Mouse (Mus musculus): ENCODE measurements around the gene Bcl7c. TPM values are rescaled to one million over a fixed set of nuclear protein-coding genes. Genes with fewer than 3 reads are reported as not detected.

The Bcl7c gene
- total RNA-seq, 1 experiment: 35.6 TPM

DNA sequence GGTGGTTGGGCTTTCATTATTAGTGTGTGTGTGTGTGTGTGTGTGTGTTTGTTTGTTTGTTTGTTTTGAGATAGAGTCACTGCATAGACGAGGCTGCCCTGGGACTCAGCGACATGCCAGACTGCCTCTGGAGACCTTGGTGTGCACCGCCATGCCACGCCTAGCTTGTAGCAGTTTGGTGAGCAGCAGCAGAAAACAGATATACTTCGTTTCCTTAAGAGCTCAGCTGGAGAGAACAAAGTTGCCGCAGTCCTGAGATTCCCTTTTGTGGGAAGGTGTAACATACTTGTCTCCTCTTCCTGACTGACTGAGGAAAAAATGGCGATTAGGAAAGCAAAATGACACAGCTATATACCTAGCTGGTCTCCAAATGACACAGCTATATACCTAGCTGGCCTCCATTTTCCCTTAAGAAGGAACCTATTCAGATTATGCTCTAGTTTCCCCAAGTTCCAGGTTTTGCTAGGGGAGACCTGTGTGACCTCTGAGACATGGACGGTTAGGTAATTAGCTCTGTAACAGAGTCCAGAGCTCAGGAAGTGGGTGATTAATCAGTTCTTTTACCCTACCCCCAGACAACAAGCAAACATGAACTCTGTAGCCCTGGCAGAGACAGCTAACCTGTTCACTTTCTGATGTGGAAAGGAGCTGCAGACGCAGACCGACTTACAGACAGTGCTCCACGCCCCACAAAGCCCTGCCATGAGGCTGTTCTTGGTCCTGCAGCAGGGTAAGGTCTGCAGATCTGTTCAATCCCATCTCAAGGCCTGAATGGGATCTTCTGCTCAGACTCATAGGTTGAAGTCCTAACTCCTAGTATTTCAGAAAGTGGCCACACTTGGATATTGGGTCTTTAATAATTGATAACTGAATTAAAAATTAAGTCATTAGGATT, 36.6 kb downstream of the Bcl7c start:
- DNase-seq (ENCODE audit: low read depth, low spot score): no peak
- no peaks in the 10 kb centered on the region for H3K9me3 ChIP-seq (ENCODE audit: control insufficient read depth, insufficient read depth, low read depth, low read length)
- no peak overlapping the region for H3K9ac ChIP-seq (ENCODE audit: insufficient read depth, low read depth, low read length, poor library complexity, severe bottlenecking)
- no peak overlapping the region for H3K27ac ChIP-seq (ENCODE audit: insufficient read depth, low read depth, low read length, poor library complexity, severe bottlenecking)
- TF ChIP-seq MAFK (IDR thresholded peaks at IDR 0.05; ENCODE audit: insufficient read depth, low read depth, low read length): no peak
- no peak for TF ChIP-seq ZC3H11A (IDR thresholded peaks at IDR 0.05; ENCODE audit: borderline replicate concordance, low read depth, low read length)
- TF ChIP-seq HCFC1 (IDR thresholded peaks at IDR 0.05; ENCODE audit: borderline replicate concordance, insufficient read depth, low read length): no peak
- TF ChIP-seq CHD2 (IDR thresholded peaks at IDR 0.05; ENCODE audit: low read depth, low read length): no peak
- no peak for TF ChIP-seq ZNF384 (IDR thresholded peaks at IDR 0.05; ENCODE audit: low read depth, low read length)
- no peaks in the 10 kb centered on the region for H3K36me3 ChIP-seq (ENCODE audit: control insufficient read depth, insufficient read depth, low read length, poor library complexity, severe bottlenecking)
- peaks cover 2 to 5% of the 10 kb centered on the region in 2 experiments; a peak in 1 of 4 replicates for H3K4me1 ChIP-seq (ENCODE audit: control insufficient read depth in 2 of 2, insufficient read depth in 2 of 2, low read length in 2 of 2, poor library complexity in 1 of 2)
- H3K4me3 ChIP-seq (ENCODE audit: insufficient read depth in 1 of 2, low read depth in 1 of 2, low read length in 2 of 2, poor library complexity in 1 of 2, severe bottlenecking in 1 of 2): no peak overlapping the region
- in situ Hi-C loops (cut with MboI; ENCODE audit: low sequenced_read_pairs in 2 of 2, unreplicated experiment in 2 of 2): no loop called here

GRCm38 (mm10) chr7:127667171-127667570, 41.6 kb downstream of the Bcl7c start:
- H3K36me3 ChIP-seq (ENCODE audit: control insufficient read depth, insufficient read depth, low read length, poor library complexity, severe bottlenecking): no peaks in the 10 kb centered on the region
- H3K4me3 ChIP-seq (ENCODE audit: insufficient read depth in 1 of 2, low read depth in 1 of 2, low read length in 2 of 2, poor library complexity in 1 of 2, severe bottlenecking in 1 of 2): peak overlapping the region; percentile 26 to 52; a peak in 3 of 4 replicates
- in situ Hi-C loops (cut with MboI; ENCODE audit: low sequenced_read_pairs in 2 of 2, unreplicated experiment in 2 of 2): no loop called here
- peak overlapping the region; percentile 24 for H3K9ac ChIP-seq (ENCODE audit: insufficient read depth, low read depth, low read length, poor library complexity, severe bottlenecking)
- H3K27ac ChIP-seq (ENCODE audit: insufficient read depth, low read depth, low read length, poor library complexity, severe bottlenecking): no peak overlapping the region; the same call in 1 of the 2 replicates
- H3K4me1 ChIP-seq (ENCODE audit: control insufficient read depth in 2 of 2, insufficient read depth in 2 of 2, low read length in 2 of 2, poor library complexity in 1 of 2): peaks cover 0 to 5% of the 10 kb centered on the region in 2 experiments; a peak in 2 of 4 replicates
- no peak for DNase-seq (ENCODE audit: low read depth, low spot score)
- H3K9me3 ChIP-seq (ENCODE audit: control insufficient read depth, insufficient read depth, low read depth, low read length): no peaks in the 10 kb centered on the region
- no peak for TF ChIP-seq CHD2 (IDR thresholded peaks at IDR 0.05; ENCODE audit: low read depth, low read length)
- no peak for TF ChIP-seq MAFK (IDR thresholded peaks at IDR 0.05; ENCODE audit: insufficient read depth, low read depth, low read length)
- TF ChIP-seq HCFC1 (IDR thresholded peaks at IDR 0.05; ENCODE audit: borderline replicate concordance, insufficient read depth, low read length): no peak
- TF ChIP-seq ZNF384 (IDR thresholded peaks at IDR 0.05; ENCODE audit: low read depth, low read length): no peak
- TF ChIP-seq ZC3H11A (IDR thresholded peaks at IDR 0.05; ENCODE audit: borderline replicate concordance, low read depth, low read length): no peak

GRCm38 (mm10) chr7:127666679-127667078, 42.1 kb downstream of the Bcl7c start:
- DNase-seq (ENCODE audit: low read depth, low spot score): no peak
- peak overlapping the region; percentile 61 for H3K27ac ChIP-seq (ENCODE audit: insufficient read depth, low read depth, low read length, poor library complexity, severe bottlenecking)
- peaks cover 0 to 6% of the 10 kb centered on the region in 2 experiments; a peak in 2 of 4 replicates for H3K4me1 ChIP-seq (ENCODE audit: control insufficient read depth in 2 of 2, insufficient read depth in 2 of 2, low read length in 2 of 2, poor library complexity in 1 of 2)
- no peaks in the 10 kb centered on the region for H3K9me3 ChIP-seq (ENCODE audit: control insufficient read depth, insufficient read depth, low read depth, low read length)
- peak overlapping the region; percentile 26 to 52 for H3K4me3 ChIP-seq (ENCODE audit: insufficient read depth in 1 of 2, low read depth in 1 of 2, low read length in 2 of 2, poor library complexity in 1 of 2, severe bottlenecking in 1 of 2)
- in situ Hi-C loops (cut with MboI; ENCODE audit: low sequenced_read_pairs in 2 of 2, unreplicated experiment in 2 of 2): no loop called here
- H3K9ac ChIP-seq (ENCODE audit: insufficient read depth, low read depth, low read length, poor library complexity, severe bottlenecking): peak overlapping the region; percentile 24
- H3K36me3 ChIP-seq (ENCODE audit: control insufficient read depth, insufficient read depth, low read length, poor library complexity, severe bottlenecking): no peaks in the 10 kb centered on the region
- TF ChIP-seq ZC3H11A (IDR thresholded peaks at IDR 0.05; ENCODE audit: borderline replicate concordance, low read depth, low read length): no peak
- TF ChIP-seq HCFC1 (IDR thresholded peaks at IDR 0.05; ENCODE audit: borderline replicate concordance, insufficient read depth, low read length): no peak
- TF ChIP-seq CHD2 (IDR thresholded peaks at IDR 0.05; ENCODE audit: low read depth, low read length): no peak
- TF ChIP-seq MAFK (IDR thresholded peaks at IDR 0.05; ENCODE audit: insufficient read depth, low read depth, low read length): no peak
- TF ChIP-seq ZNF384 (IDR thresholded peaks at IDR 0.05; ENCODE audit: low read depth, low read length): no peak

DNA sequence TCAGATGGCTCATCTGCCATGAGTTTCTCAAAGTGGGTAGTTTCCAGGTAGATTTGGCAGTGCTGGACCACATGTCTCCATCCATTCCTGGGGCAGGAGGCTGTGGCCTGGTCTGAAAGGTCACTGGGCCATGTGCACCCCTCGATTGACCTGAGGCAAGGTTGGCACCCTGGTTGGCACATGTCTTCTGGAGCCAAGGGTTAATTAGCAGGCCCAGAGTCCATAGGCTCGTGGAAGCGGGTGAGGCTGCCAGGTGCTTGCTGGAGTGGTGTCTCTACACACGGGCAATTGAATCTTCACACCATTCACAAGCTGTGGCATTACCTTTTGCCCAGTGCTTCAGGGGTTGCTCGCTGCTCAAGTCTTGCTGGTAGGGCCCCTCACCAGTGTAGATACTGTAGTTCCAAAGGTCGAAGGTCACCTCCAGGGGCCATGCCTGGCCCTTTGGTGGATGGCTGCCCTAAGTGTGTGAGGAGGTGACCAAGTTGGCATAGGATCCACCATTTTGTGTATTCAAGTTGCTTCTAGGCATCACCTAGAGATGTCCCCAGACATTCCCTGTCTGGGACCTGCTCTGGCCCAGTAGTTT, 42.6 kb downstream of the Bcl7c start:
- H3K27ac ChIP-seq (ENCODE audit: insufficient read depth, low read depth, low read length, poor library complexity, severe bottlenecking): peak overlapping the region; percentile 61
- peak overlapping the region; percentile 26 to 52 for H3K4me3 ChIP-seq (ENCODE audit: insufficient read depth in 1 of 2, low read depth in 1 of 2, low read length in 2 of 2, poor library complexity in 1 of 2, severe bottlenecking in 1 of 2)
- in situ Hi-C loops (cut with MboI; ENCODE audit: low sequenced_read_pairs in 2 of 2, unreplicated experiment in 2 of 2): no loop called here
- H3K4me1 ChIP-seq (ENCODE audit: control insufficient read depth in 2 of 2, insufficient read depth in 2 of 2, low read length in 2 of 2, poor library complexity in 1 of 2): peaks cover 2 to 6% of the 10 kb centered on the region in 2 experiments; a peak in 2 of 4 replicates
- H3K9me3 ChIP-seq (ENCODE audit: control insufficient read depth, insufficient read depth, low read depth, low read length): no peaks in the 10 kb centered on the region
- no peaks in the 10 kb centered on the region for H3K36me3 ChIP-seq (ENCODE audit: control insufficient read depth, insufficient read depth, low read length, poor library complexity, severe bottlenecking)
- no peak for DNase-seq (ENCODE audit: low read depth, low spot score)
- TF ChIP-seq MAFK (IDR thresholded peaks at IDR 0.05; ENCODE audit: insufficient read depth, low read depth, low read length) (no peak), ZC3H11A (IDR thresholded peaks at IDR 0.05; ENCODE audit: borderline replicate concordance, low read depth, low read length) (no peak), ZNF384 (IDR thresholded peaks at IDR 0.05; ENCODE audit: low read depth, low read length) (no peak), CHD2 (IDR thresholded peaks at IDR 0.05; ENCODE audit: low read depth, low read length) (no peak), HCFC1 (IDR thresholded peaks at IDR 0.05; ENCODE audit: borderline replicate concordance, insufficient read depth, low read length) (no peak)
- H3K9ac ChIP-seq (ENCODE audit: insufficient read depth, low read depth, low read length, poor library complexity, severe bottlenecking): peak overlapping the region; percentile 24; the same call in 1 of the 2 replicates
